Mouse (Mus musculus) megakaryocyte, embryonic 14.5 days (primary cell): ENCODE data around the gene Hemk1. TPM values are rescaled to one million over a fixed set of nuclear protein-coding genes. Genes with fewer than 3 reads are reported as not detected.
A peak's percentile ranks its signal among the peaks of the same experiment; 100 is the strongest.

ENCODE experiments used
- H3K27me3 ChIP-seq: replicated peaks from 2 replicates; pipeline ENCODE3; 2012; ENCODE audit warnings: inconsistent platforms
- H3K36me3 ChIP-seq: replicated peaks from 2 replicates; pipeline ENCODE3; 2012; ENCODE audit warnings: low read length, inconsistent platforms, mixed read lengths
- H3K4me1 ChIP-seq: 2 replicates; pipeline ENCODE4 v1.6.1; 2012; ENCODE audit warnings: inconsistent platforms
- H3K4me3 ChIP-seq: replicated peaks from 2 replicates; pipeline ENCODE3; 2012; ENCODE audit warnings: moderate library complexity, mild to moderate bottlenecking, inconsistent platforms
- H3K9me3 ChIP-seq: 2 replicates; pipeline ENCODE4 v1.6.1; 2012; ENCODE audit warnings: inconsistent platforms
- FLI1 ChIP-seq: IDR thresholded peaks from 2 replicates; pipeline ENCODE4 v1.6.1; 2012; ENCODE audit warnings: low read length, inconsistent platforms, mixed read lengths
- GATA1 ChIP-seq: IDR thresholded peaks from 3 replicates; pipeline ENCODE4 v1.6.1; 2012; ENCODE audit warnings: mixed read lengths, low read length, inconsistent platforms, borderline replicate concordance
- polyA plus RNA-seq: library from polyadenylated mRNA; stranded (reverse); fragments of >175 nt; gene quantifications from 2 replicates; pipeline ENCODE4 v1.2.3, GENCODE M21; 2012; ENCODE audit warnings: low replicate concordance; ENCODE audit not compliant: insufficient read depth

Hemk1 gene
- polyA plus RNA-seq, 1 experiment, result 8.1 TPM

- no peaks in the 10 kb centered on the region for H3K9me3 ChIP-seq
- no peak for TF ChIP-seq FLI1
- no peak for TF ChIP-seq GATA1
- peak overlapping the region; percentile 96 for H3K4me3 ChIP-seq
- peaks cover under 1% of the 10 kb centered on the region for H3K27me3 ChIP-seq
- peaks cover 69% of the 10 kb centered on the region for H3K4me1 ChIP-seq
- H3K36me3 ChIP-seq, result peaks cover 46% of the 10 kb centered on the region
These were observed 50.9 kb downstream of the Hemk1 start for GRCm38 (mm10) chr9:107287294-107287693.

DNA sequence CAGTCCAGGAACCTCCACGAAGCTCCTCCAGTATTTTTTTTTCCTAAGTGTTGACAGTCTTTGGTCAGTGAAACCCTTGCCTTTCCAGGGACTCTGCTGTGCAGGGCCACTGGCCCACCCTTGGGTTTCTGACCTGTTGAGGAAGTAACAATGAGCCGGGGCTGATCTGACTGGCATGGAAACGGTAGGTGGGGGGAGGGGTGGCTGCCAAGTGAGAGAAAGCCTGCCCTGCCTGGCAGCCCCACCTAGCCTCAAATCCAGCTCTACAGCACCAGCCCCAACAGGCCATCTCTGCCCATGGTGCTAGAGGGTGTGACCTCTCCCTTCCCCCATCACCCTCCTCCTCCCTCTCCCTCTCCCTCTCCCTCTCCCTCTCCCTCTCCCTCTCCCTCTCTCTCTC lies 53.1 kb downstream of the Hemk1 start:
- TF ChIP-seq GATA1 (no peak), FLI1 (no peak)
- Histone ChIP-seq H3K4me1 (peaks cover 83% of the 10 kb centered on the region), H3K27me3 (no peaks in the 10 kb centered on the region), H3K9me3 (no peaks in the 10 kb centered on the region), H3K4me3 (peak overlapping the region; percentile 82), H3K36me3 (peaks cover 56% of the 10 kb centered on the region)

GRCm38 (mm10) chr9:107282951-107283350 lies 55.2 kb downstream of the Hemk1 start:
- Histone ChIP-seq H3K36me3 (peaks cover 68% of the 10 kb centered on the region), H3K27me3 (no peaks in the 10 kb centered on the region), H3K9me3 (no peaks in the 10 kb centered on the region), H3K4me3 (no peak overlapping the region), H3K4me1 (peaks cover 88% of the 10 kb centered on the region)
- TF ChIP-seq FLI1 (no peak), GATA1 (no peak)

GRCm38 (mm10) chr9:107281241-107281987 lies 56.7 kb downstream of the Hemk1 start:
- peak overlapping the region; percentile 67 for H3K4me3 ChIP-seq
- H3K9me3 ChIP-seq, result no peaks in the 10 kb centered on the region
- no peaks in the 10 kb centered on the region for H3K27me3 ChIP-seq
- peaks cover 87% of the 10 kb centered on the region for H3K4me1 ChIP-seq
- H3K36me3 ChIP-seq, result peaks cover 65% of the 10 kb centered on the region
- no peak for TF ChIP-seq GATA1

GRCm38 (mm10) chr9:107280322-107281027 lies 57.7 kb downstream of the Hemk1 start:
- H3K4me1 ChIP-seq, result peaks cover 87% of the 10 kb centered on the region

DNA sequence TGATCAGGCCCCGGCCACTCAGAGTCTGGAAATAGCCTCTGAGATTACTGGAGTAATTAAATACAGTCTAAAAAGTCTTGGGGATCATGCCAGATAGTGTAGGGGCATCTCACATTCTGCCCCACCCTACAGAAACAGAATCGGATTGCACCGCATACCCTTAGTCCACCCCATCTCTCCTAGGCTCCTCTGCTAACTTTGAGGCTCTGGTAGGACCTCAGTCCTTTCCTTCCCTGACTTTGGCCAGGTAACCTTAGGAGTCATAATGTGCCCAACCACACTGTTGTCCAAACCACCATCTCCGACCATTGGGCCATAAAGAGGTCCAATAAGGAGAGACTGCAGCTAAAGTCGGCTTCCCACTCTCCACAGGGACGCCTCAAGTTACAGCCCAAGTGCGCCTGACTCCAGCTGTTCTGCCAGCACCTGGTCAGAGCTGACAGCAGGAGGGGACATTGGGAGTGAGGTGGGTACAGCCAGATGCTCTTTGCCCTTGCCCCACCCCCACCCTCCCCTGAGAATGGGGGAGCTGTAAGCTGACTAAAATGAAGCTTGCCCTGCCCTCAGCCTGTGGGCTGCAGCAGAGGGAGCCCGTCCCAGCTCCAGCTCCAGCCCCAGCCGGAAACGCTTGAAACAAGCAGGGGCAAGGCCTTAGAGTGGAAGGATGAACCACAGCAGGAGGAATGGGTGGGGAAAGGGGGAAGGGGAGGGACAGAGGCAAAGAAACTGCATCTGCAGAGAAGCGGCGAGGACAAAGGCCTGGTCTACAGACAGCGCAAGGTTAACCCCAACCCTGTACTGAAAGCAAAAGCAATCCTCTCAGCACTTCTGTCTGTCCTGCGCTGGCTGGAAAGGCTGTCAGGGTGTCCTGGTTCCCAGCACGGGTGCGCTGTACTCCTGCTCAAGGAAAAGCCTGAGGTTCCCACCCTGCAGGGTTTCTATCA lies 58.5 kb downstream of the Hemk1 start:
- no peak for TF ChIP-seq GATA1
- TF ChIP-seq FLI1, result no peak
- Histone ChIP-seq H3K27me3 (no peaks in the 10 kb centered on the region), H3K9me3 (no peaks in the 10 kb centered on the region), H3K4me3 (peak overlapping the region; percentile 88), H3K36me3 (peaks cover 66% of the 10 kb centered on the region), H3K4me1 (peaks cover 87% of the 10 kb centered on the region)

More at GRCm38 (mm10) chr9:107280322-107281027, 57.7 kb downstream of the Hemk1 start:
- Histone ChIP-seq H3K36me3 (peaks cover 65% of the 10 kb centered on the region), H3K27me3 (no peaks in the 10 kb centered on the region), H3K9me3 (no peaks in the 10 kb centered on the region), H3K4me3 (peak overlapping the region; percentile 88)
- TF ChIP-seq GATA1, result no peak
- TF ChIP-seq FLI1, result no peak

DNA sequence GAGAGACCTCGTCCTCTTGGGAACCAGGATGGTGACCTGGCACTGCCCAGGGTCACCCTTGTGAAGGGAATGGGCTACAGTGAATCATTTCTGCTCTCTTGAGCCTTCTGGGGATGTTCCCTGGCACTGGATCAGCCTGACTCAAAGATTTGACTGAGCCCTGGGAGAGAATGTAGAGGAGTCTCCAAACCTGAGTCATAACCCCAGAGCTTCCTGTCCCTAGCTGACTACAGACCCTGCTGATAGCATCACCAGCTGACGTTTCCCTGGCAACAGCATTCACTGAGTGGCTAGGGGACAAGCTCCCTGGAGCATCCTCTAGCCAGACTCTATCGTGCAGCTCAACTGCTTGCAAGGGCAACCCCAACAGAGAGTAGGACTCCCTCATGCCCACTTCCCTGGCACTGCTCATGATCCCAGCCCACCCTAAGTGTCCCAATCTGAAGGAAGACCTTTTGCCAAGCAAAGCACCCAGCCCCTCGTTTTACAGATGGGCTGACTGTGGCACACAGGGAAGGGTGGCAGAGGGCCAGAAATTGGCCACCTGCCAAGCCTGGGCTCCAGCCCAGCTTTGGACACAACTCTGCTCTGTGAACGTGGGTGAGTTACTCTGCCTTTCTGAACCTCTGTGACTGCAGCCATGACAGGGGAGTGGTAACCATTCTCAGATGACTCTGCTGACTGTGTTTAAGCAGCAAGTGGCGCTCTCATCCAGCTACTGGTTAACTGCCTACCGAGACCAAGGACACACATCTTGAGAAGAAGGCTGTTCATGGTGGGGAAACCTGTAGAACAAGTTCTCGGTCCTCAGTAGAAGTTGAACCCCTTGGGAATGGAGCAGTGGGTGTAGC lies 59.4 kb downstream of the Hemk1 start:
- H3K27me3 ChIP-seq, result no peaks in the 10 kb centered on the region
- peak overlapping the region; percentile 65 for H3K4me3 ChIP-seq
- TF ChIP-seq GATA1, result no peak
- no peak for TF ChIP-seq FLI1
- H3K9me3 ChIP-seq, result no peaks in the 10 kb centered on the region
- H3K4me1 ChIP-seq, result peaks cover 89% of the 10 kb centered on the region
- H3K36me3 ChIP-seq, result peaks cover 70% of the 10 kb centered on the region

- peak overlapping the region; percentile 14 for H3K4me3 ChIP-seq
- no peaks in the 10 kb centered on the region for H3K9me3 ChIP-seq
- H3K4me1 ChIP-seq, result peaks cover 93% of the 10 kb centered on the region
- peaks cover 72% of the 10 kb centered on the region for H3K36me3 ChIP-seq
- H3K27me3 ChIP-seq, result no peaks in the 10 kb centered on the region
- TF ChIP-seq GATA1 (no peak), FLI1 (no peak)
These were observed 60.0 kb downstream of the Hemk1 start for GRCm38 (mm10) chr9:107278126-107278525.

GRCm38 (mm10) chr9:107277603-107278002 lies 60.5 kb downstream of the Hemk1 start:
- TF ChIP-seq GATA1 (no peak), FLI1 (no peak)

More at GRCm38 (mm10) chr9:107277603-107278002, 60.5 kb downstream of the Hemk1 start:
- no peak overlapping the region for H3K4me3 ChIP-seq
- H3K36me3 ChIP-seq, result peaks cover 71% of the 10 kb centered on the region
- H3K27me3 ChIP-seq, result no peaks in the 10 kb centered on the region
- H3K9me3 ChIP-seq, result no peaks in the 10 kb centered on the region
- H3K4me1 ChIP-seq, result peaks cover 93% of the 10 kb centered on the region

Other genes with a start within 250 kb of the Hemk1 start
- 0.09 TPM in 1 of 2 replicates, not detected in the other for gene Dock3, start 106.4 kb downstream of the Hemk1 start, polyA plus RNA-seq
- 35.6 and 49.9 TPM in 2 replicates for gene Mapkapk3, start 48.5 kb downstream of the Hemk1 start, polyA plus RNA-seq
- 47.7 and 114 TPM in 2 replicates for gene Cish, start 42.3 kb downstream of the Hemk1 start, polyA plus RNA-seq
- gene 6430571L13Rik, start 2.3 kb upstream of the Hemk1 start, polyA plus RNA-seq, result not detected in 2 replicates
- not detected in 2 replicates for gene Cacna2d2, start 61.3 kb upstream of the Hemk1 start, polyA plus RNA-seq
- 12.0 and 24.4 TPM in 2 replicates for gene Tmem115, start 195.6 kb upstream of the Hemk1 start, polyA plus RNA-seq
- gene Cyb561d2, start 203.8 kb upstream of the Hemk1 start, polyA plus RNA-seq, result 4.2 and 18.5 TPM in 2 replicates
- gene Nprl2, start 203.9 kb upstream of the Hemk1 start, polyA plus RNA-seq, result 0.37 TPM in 1 of 2 replicates, not detected in the other
- 0.68 TPM in 1 of 2 replicates, not detected in the other for gene Zmynd10, start 208.9 kb upstream of the Hemk1 start, polyA plus RNA-seq
- 10.3 and 12.6 TPM in 2 replicates for gene Rassf1, start 213.2 kb upstream of the Hemk1 start, polyA plus RNA-seq
- gene Tusc2, start 224.9 kb upstream of the Hemk1 start, polyA plus RNA-seq, result 23.3 and 103 TPM in 2 replicates
- 10.8 and 11.8 TPM in 2 replicates for gene Hyal2, start 229.6 kb upstream of the Hemk1 start, polyA plus RNA-seq
- 1.6 and 2.6 TPM in 2 replicates for gene Hyal1, start 238.6 kb upstream of the Hemk1 start, polyA plus RNA-seq
- 63.3 and 72.4 TPM in 2 replicates for gene Naa80, start 240.5 kb upstream of the Hemk1 start, polyA plus RNA-seq
- gene Hyal3, start 242.5 kb upstream of the Hemk1 start, polyA plus RNA-seq, result 0.31 TPM in 1 of 2 replicates, not detected in the other
- 32.1 and 34.9 TPM in 2 replicates for gene Ifrd2, start 249.3 kb upstream of the Hemk1 start, polyA plus RNA-seq